Mouse (Mus musculus) testis, adult 2 months (tissue): Measurements from ENCODE around the gene Serpinb1b.

Experiments
- CTCF ChIP-seq: fragments of 200-500 bp; IDR thresholded peaks from 2 replicates; pipeline ENCODE4 v1.5.1; 2012; ENCODE audit warnings: low read depth, mild to moderate bottlenecking, inconsistent platforms, low read length, moderate library complexity; ENCODE audit not compliant: control insufficient read depth, insufficient read depth, insufficient replicate concordance
- POLR2A ChIP-seq: fragments of 200-500 bp; IDR thresholded peaks from 2 replicates; pipeline ENCODE4 v1.6.1; 2012; ENCODE audit warnings: low read depth, mild to moderate bottlenecking, inconsistent platforms, low read length, moderate library complexity; ENCODE audit not compliant: control insufficient read depth

DNA sequence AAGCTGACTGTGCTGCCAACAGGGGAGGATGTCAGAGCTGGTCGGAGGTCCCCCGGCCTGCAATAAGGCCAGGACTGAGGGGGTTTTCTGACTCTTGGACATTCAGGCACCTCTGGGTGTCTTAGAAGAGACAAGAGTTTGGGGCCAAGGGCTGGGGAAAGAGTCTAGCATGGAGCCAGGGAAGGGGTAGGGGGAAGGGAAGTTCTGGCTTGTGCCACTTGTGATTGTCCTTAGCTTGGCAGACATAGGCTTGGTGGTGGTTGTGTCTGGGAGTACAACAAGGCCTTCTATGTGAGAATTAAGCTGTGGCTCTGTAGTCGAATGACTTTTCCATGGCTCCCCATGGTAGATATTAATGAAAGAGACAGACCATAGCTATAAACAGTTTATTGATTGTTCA lies 34.8 kb upstream of the Serpinb1b start:
- TF ChIP-seq CTCF (no peak), POLR2A (no peak)
